Mouse (Mus musculus) midbrain, postnatal 0 days (tissue): ENCODE results near the gene Fzd4. TPM values are rescaled to one million over a fixed set of nuclear protein-coding genes. Genes with fewer than 3 reads are reported as not detected.
A peak's percentile ranks its signal among the peaks of the same experiment; 100 is the strongest.

Source experiments
- ATAC-seq: fragments of 200-750 bp; cut with Nextera tagmentation; 2 replicates; pipeline ENCODE4 v1.8.0; 2017; ENCODE audit warnings: moderate number of reproducible peaks, mild to moderate bottlenecking, moderate TSS enrichment, moderate library complexity; ENCODE audit not compliant: low FRiP score
- DNase-seq: peaks from one replicate; pipeline ENCODE4 v3.0.0-alpha.2; 2015; ENCODE audit warnings: low spot score
- H3K27ac ChIP-seq: fragments of 300-500 bp; sonication (generic); 2 replicates; pipeline ENCODE4 v1.5.1; 2014; ENCODE audit warnings: low read depth, mild to moderate bottlenecking, low read length, mixed read lengths
- H3K27me3 ChIP-seq: fragments of 300-500 bp; sonication (generic); 2 replicates; pipeline ENCODE4 v1.6.1; 2014; ENCODE audit warnings: low read length, control low read depth, mixed read lengths; ENCODE audit not compliant: insufficient read depth
- H3K36me3 ChIP-seq: fragments of 300-500 bp; sonication (generic); 2 replicates; pipeline ENCODE4 v1.6.1; 2014; ENCODE audit warnings: low read length, control low read depth, mixed read lengths; ENCODE audit not compliant: insufficient read depth
- H3K4me1 ChIP-seq: fragments of 300-500 bp; sonication (generic); 2 replicates; pipeline ENCODE4 v1.6.1; 2014; ENCODE audit warnings: mild to moderate bottlenecking, control low read depth, antibody characterized with exemption, low read length, mixed read lengths; ENCODE audit not compliant: insufficient read depth
- H3K4me2 ChIP-seq: fragments of 300-500 bp; sonication (generic); 2 replicates; pipeline ENCODE4 v1.6.1; 2014; ENCODE audit warnings: low read depth, mild to moderate bottlenecking, low read length, mixed read lengths; ENCODE audit not compliant: poor library complexity, severe bottlenecking
- H3K4me3 ChIP-seq: fragments of 300-500 bp; sonication (generic); 2 replicates; pipeline ENCODE4 v1.5.1; 2014; ENCODE audit warnings: low read depth, mild to moderate bottlenecking, low read length, moderate library complexity
- H3K9ac ChIP-seq: fragments of 300-500 bp; sonication (generic); replicated peaks from 2 replicates; pipeline ENCODE4 v1.6.1; 2014; ENCODE audit warnings: mild to moderate bottlenecking, low read length, moderate library complexity, mixed read lengths; ENCODE audit not compliant: poor library complexity, severe bottlenecking
- H3K9me3 ChIP-seq: fragments of 300-500 bp; sonication (generic); 2 replicates; pipeline ENCODE4 v1.6.1; 2016; ENCODE audit warnings: low read length, control low read depth
- CTCF ChIP-seq: IDR thresholded peaks from 2 replicates; pipeline ENCODE4 v1.5.1; 2016; ENCODE audit warnings: antibody characterized with exemption, mild to moderate bottlenecking
- WGBS: fragments of 180-500 bp; shearing (Covaris S2); extraction: QIAGEN DNeasy Blood & Tissue Kit; methylation state at CpG from one replicate; pipeline ENCODE4 v1.1.7; 2014; 5-methylcytosine and 5-hydroxymethylcytosine counted together
- polyA plus RNA-seq: library from polyadenylated mRNA; unstranded; fragments of >200 nt; fragmentation: Nextera tagmentation; extraction: Ambion mirVana; gene quantifications from 2 replicates; pipeline ENCODE4 v1.2.1, GENCODE M21; 2015
- total RNA-seq: library from RNA; depleted of rRNA; stranded (reverse); fragments of >200 nt; gene quantifications from 2 replicates; pipeline ENCODE4 v1.2.3, GENCODE M21; 2014

Gene Fzd4
- total and polyA plus RNA-seq, 2 experiments from 2014 or later: 1.2 to 4.4 TPM

- no peak overlapping the region for H3K27ac ChIP-seq
- TF ChIP-seq CTCF: no peak
- no peaks in the 10 kb centered on the region for H3K27me3 ChIP-seq
- no peak overlapping the region for H3K9ac ChIP-seq
- H3K36me3 ChIP-seq: no peaks in the 10 kb centered on the region
- DNase-seq: no peak
- 83% methylated on average over 3 of the region's 3 CpGs for WGBS
- no peaks in the 10 kb centered on the region for H3K4me1 ChIP-seq
- no peaks in the 10 kb centered on the region for H3K9me3 ChIP-seq
- ATAC-seq: no peak
- H3K4me3 ChIP-seq: no peak overlapping the region
- H3K4me2 ChIP-seq: no peak overlapping the region
These were observed 15.2 kb upstream of the Fzd4 start for GRCm38 (mm10) chr7:89388981-89389380.

GRCm38 (mm10) chr7:89390660-89391059 is 13.5 kb upstream of the Fzd4 start:
- Histone ChIP-seq H3K9me3 (0 out of 2 replicates have a peak, but pooled peaks cover 2% of the 10 kb centered on the region), H3K4me2 (no peak overlapping the region), H3K4me1 (no peaks in the 10 kb centered on the region), H3K27me3 (no peaks in the 10 kb centered on the region), H3K4me3 (no peak overlapping the region), H3K9ac (no peak overlapping the region), H3K36me3 (no peaks in the 10 kb centered on the region), H3K27ac (no peak overlapping the region)
- no peak for DNase-seq
- TF ChIP-seq CTCF: no peak
- 76% methylated on average over 2 of the region's 2 CpGs for WGBS
- ATAC-seq: no peak

GRCm38 (mm10) chr7:89391281-89391680 is 12.9 kb upstream of the Fzd4 start:
- no peak for ATAC-seq
- H3K4me3 ChIP-seq: no peak overlapping the region
- 97% methylated on average over 3 of the region's 3 CpGs for WGBS

DNA sequence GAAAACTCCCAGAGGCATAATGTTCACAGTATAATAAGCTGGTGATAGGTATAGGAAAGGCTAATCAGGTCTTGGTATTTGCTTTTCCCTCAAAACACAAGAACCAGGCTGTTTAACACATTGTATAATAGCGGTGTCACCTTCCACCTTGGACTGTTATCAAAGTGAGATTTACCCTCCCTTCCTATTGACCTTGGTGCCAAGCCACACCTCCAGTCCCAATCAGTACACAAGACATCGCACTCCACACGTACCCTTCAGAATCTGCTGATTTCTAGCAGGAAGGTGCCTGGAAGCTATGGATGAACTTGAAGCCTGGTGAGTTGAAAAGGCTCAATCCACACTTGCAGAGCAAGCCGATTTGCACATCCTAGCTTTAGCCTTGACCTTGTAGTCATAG is 12.3 kb upstream of the Fzd4 start:
- Histone ChIP-seq H3K4me3 (no peak overlapping the region), H3K27me3 (no peaks in the 10 kb centered on the region), H3K4me2 (no peak overlapping the region), H3K36me3 (no peaks in the 10 kb centered on the region), H3K9me3 (0 out of 2 replicates have a peak, but pooled peaks cover 2% of the 10 kb centered on the region), H3K4me1 (no peaks in the 10 kb centered on the region), H3K9ac (no peak overlapping the region), H3K27ac (no peak overlapping the region)
- TF ChIP-seq CTCF: no peak
- DNase-seq (no peak), ATAC-seq (no peak)
- WGBS: 83% methylated on average over 4 of the region's 4 CpGs

More at GRCm38 (mm10) chr7:89391281-89391680, 12.9 kb upstream of the Fzd4 start:
- DNase-seq: no peak
- TF ChIP-seq CTCF: no peak
- H3K4me2 ChIP-seq: no peak overlapping the region
- H3K27ac ChIP-seq: no peak overlapping the region
- 0 out of 2 replicates have a peak, but pooled peaks cover 2% of the 10 kb centered on the region for H3K9me3 ChIP-seq
- H3K36me3 ChIP-seq: no peaks in the 10 kb centered on the region
- H3K27me3 ChIP-seq: no peaks in the 10 kb centered on the region
- no peaks in the 10 kb centered on the region for H3K4me1 ChIP-seq
- H3K9ac ChIP-seq: no peak overlapping the region

DNA sequence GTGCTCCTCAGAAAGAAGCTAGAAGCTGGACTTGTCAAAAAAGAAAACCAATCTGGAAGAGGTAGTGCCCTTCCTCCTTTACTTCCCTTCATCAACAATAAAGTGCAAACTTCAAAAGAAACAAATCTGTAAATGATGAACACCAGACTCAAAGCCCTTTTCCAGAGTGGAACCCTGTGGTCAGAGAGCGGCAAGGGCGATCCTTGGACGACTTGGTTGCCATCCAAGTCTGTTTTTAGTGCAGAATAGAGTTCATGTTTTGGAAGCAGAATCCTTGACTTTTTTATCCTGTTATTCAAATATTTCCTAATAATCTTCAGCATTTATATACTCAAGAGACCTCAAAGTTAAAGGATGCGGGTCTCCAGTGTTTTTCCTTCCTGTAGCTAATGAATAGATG is 11.8 kb upstream of the Fzd4 start:
- no peaks in the 10 kb centered on the region for H3K4me1 ChIP-seq
- ATAC-seq: no peak
- no peak overlapping the region for H3K4me2 ChIP-seq
- 0 out of 2 replicates have a peak, but pooled peaks cover 2% of the 10 kb centered on the region for H3K9me3 ChIP-seq
- no peaks in the 10 kb centered on the region for H3K27me3 ChIP-seq
- H3K27ac ChIP-seq: no peak overlapping the region
- no peaks in the 10 kb centered on the region for H3K36me3 ChIP-seq
- whole genome bisulfite sequencing: 77% methylated on average over 4 of the region's 4 CpGs
- no peak overlapping the region for H3K4me3 ChIP-seq
- no peak for TF ChIP-seq CTCF
- no peak overlapping the region for H3K9ac ChIP-seq
- DNase-seq: no peak

- peak; percentile 52 for TF ChIP-seq CTCF
- Histone ChIP-seq H3K27me3 (no peaks in the 10 kb centered on the region), H3K9ac (no peak overlapping the region), H3K9me3 (0 out of 2 replicates have a peak, but pooled peaks cover 2% of the 10 kb centered on the region), H3K4me2 (no peak overlapping the region), H3K36me3 (no peaks in the 10 kb centered on the region), H3K27ac (no peak overlapping the region), H3K4me3 (no peak overlapping the region), H3K4me1 (no peaks in the 10 kb centered on the region)
- ATAC-seq: no peak
- no peak for DNase-seq
- WGBS: 96% methylated on average over 1 of the region's 1 CpGs
These were observed 11.3 kb upstream of the Fzd4 start for GRCm38 (mm10) chr7:89392825-89393224.
